Mouse (Mus musculus) B cell, adult 2 months (primary cell): ENCODE data around the gene Nipsnap2.
"Not testable (repeated sequence)": the region's sequence is repeated elsewhere in the genome, so short reads cannot be mapped to it uniquely, and the experiment has no call there.

Experiments
- DNase-seq, 2 experiments: peaks; one replicate each; pipeline ENCODE4 v3.0.0; 2022

Gene Nipsnap2

GRCm38 (mm10) chr5:129770443-129771355 lies 45.8 kb downstream of the Nipsnap2 start:
- no peak for DNase-seq

GRCm38 (mm10) chr5:129772433-129772832 lies 47.6 kb downstream of the Nipsnap2 start:
- DNase-seq = no peak

- not testable (repeated sequence) for DNase-seq
Measured at GRCm38 (mm10) chr5:129773330-129773729, 48.5 kb downstream of the Nipsnap2 start.

- DNase-seq = no peak
Measured at GRCm38 (mm10) chr5:129774661-129775060, 49.8 kb downstream of the Nipsnap2 start.

GRCm38 (mm10) chr5:129778348-129778995 lies 53.6 kb downstream of the Nipsnap2 start:
- DNase-seq = no peak

- peak; percentile 59 to 64 for DNase-seq
Measured at GRCm38 (mm10) chr5:129778996-129779716, 54.3 kb downstream of the Nipsnap2 start.

- peak; percentile 3 to 16 for DNase-seq
Measured at GRCm38 (mm10) chr5:129780131-129780530, 55.3 kb downstream of the Nipsnap2 start.

GRCm38 (mm10) chr5:129782211-129782610 lies 57.3 kb downstream of the Nipsnap2 start:
- DNase-seq = peak; percentile 13 to 19

- DNase-seq = no peak
Measured at GRCm38 (mm10) chr5:129785235-129785870, 60.5 kb downstream of the Nipsnap2 start.

GRCm38 (mm10) chr5:129786161-129786560 lies 61.3 kb downstream of the Nipsnap2 start:
- peak in 1 of 2 experiments; percentile 5 for DNase-seq

- peak; percentile 96 to 97 for DNase-seq
Measured at GRCm38 (mm10) chr5:129786818-129787790, 62.2 kb downstream of the Nipsnap2 start, which contains the start of gene Psph. Psph (minus strand) TSS chr5:129787449.

- DNase-seq = no peak
Measured at GRCm38 (mm10) chr5:129787818-129788593, 63.1 kb downstream of the Nipsnap2 start.

- DNase-seq = not testable (repeated sequence)
Measured at GRCm38 (mm10) chr5:129790591-129790990, 65.7 kb downstream of the Nipsnap2 start.
